Mouse (Mus musculus): ENCODE data around the gene Tmem192.

Gene Tmem192

DNA sequence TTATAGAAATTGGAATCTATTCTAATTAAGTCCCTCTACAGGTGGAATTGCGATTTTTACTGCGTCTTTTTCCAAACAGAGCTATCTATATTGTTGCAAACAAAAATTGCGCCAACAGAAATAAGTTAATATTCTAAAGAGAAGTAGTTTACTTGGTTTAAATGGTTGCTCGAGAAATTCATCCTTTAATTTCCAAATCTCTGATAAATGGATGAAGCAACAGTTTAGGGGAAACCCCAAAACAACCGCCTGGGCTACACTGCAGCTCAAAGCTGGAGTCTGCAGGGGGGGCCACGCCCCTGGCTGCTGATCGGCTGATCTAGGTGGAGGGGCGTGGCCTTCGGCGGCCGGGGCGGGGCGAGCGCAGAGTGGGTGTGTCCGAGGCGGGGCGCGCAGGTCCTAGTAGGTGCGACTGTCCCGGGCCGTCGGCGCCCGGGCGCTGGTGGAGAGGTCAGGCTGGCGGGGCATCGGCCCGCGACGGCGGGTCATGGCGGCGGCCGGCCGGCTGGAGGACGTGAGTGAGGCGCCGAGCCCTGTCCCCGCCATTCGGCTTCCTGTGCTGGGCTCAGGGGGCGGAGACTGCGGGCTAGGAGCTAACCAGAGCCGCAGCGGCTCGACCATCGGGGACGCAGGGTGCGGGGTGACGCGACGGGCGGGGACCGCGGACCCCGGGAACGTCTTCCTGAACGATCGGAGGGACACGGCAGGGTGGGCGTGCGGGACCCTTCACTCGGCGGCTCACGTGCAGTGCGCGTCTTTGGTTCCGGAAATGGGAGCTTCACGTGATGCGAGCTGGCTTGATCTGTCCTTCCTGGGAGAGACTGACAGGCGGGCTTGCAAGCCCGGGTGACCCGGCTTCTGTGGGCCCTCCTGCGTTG, at the start of gene Tmem192:
Gene Tmem192, plus strand, starts transcription at position 366 of the 878 bp plus-strand sequence.
- DNase-seq = peak; percentile 98

DNA sequence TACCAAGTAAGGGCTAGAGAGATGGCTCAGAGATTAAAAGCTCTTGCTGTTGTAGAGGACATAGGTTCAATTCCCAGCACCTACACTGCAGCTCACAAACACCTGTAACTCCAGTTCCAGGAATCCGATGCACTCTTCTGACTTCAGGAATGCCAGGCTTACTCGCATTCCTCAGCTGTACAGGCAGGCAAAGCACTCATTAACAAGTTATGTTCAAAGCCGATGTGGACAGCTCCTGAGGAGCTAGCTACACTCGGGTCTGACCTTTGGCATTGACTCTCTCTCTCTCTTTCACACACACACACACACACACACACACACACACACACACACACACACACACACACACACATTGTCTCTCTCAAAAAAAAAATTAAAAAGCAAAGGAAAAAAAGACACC, 48.3 kb upstream of the Tmem192 start:
- DNase-seq = no peak

DNA sequence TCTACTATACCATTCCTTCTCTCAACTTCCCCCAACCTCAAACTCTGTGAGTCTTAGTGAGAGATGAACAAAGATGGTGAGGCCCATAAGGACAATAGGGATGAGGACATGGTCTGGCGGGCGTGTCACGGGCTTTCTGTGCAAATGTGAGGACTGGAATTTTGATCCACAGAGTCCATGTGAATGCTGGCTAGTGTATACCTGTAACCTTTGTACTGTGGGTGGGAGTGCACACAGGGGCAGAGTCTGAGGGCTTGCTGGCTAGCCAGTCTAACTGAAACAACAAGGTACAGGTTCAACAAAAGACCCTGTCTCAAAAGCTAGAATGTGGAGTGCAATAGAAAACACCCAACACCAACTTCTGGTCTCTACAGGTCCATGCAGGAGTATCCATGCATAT, 46.3 kb upstream of the Tmem192 start:
- no peak for DNase-seq

DNA sequence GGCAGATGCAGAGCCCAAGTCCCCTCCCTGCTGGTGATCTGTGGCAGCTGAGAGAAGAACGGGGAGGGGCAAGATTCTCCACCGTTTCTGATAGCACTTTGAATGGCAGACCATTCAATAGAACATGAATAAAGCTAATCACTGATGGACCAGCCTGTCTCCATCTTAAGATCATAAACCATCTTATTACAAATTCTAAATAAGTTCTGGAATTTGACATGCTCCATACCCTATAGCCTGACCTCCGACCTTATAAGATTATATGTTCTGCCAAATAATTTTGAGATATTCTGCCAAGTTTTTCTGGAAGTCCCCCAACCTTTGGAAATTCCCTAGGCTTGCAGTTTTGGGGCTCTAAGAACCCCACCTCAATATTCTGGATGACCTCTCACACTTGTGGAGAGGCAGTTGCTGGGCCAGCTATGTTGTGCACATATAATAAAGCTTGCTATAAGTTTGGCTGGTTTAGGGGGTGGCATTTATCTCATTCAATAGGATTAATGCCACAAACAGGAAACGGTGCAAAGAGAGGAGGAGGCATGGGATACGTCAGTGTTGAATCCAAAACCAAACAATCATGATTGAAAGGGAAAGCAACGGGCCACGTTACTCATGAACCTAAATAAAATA, 45.3 kb upstream of the Tmem192 start:
- DNase-seq = no peak

DNA sequence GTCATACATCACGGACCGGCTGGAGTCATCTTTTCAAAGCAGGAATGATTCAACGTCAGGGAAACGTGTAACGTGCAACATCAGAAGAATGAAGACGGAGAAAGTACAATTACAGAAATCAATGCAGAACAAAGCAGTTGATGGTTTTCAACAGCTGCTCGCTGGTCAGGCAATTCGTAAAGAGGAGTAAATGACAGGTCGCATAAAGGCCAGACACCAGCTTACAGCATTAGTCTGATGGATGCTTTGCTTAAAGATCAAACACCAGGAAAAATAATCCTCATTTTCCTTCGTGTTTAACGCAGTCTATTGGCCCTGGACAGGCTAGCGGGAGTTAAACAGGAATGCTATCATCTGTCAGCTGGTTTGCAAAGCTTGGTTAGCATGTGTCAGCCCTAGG, 44.8 kb upstream of the Tmem192 start:
- no peak for DNase-seq

DNA sequence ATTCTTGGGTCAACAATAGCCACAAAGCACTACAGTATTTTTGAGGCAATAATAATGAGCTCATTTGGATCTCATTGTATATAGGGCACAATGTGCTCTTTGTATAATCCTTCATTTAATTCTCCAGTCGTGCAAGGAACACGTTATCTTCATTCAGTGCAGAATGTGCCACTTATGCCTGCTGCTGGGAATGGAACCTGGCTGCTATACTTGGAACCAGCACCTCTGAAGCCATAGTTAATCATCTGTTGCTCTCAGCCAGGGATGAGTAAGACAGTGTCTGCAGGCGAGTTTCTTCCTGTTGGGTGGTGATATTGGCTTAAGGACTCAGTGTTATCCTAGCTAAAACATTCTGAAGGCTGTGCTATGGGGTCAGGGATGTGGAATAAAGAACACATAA, 43.2 kb upstream of the Tmem192 start:
- DNase-seq = no peak

DNA sequence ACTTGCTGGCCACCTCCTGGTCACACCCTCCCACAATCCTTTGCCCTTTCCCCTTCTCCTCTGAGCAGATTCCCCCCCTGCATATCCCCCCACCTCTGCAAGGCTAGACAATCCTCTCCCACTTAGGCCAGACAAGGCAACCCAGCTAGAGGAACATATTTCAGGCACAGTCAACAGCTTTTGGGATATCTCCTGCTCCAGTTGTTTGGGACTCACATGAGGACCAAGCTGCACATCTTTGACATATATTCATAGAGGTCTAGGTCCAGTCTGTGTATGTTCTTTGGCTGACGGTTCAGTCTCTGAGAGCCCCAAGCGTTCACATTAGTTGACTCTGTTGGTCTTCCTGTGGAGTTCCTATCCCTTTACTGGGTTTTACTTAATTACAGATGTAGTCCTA, 37.0 kb upstream of the Tmem192 start:
- DNase-seq = no peak

DNA sequence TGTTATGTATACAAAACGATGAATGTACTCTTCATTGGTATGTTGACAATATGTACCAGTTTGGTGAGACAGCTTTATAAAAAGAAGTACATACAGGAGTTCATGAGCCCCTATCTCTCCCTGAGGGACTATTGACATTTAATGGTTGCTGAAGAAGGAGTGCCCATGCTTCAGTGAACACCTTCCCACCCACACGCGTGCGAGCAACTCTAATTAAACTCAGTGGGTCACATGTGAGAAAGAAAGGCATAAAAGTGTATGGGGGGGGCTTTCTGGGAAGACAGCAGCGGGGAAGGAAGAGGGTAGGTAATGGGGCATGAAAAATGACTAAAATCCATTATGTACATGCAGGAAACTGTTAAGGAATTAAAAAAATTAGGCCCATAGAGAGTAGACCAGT, 30.2 kb upstream of the Tmem192 start:
- no peak for DNase-seq

DNA sequence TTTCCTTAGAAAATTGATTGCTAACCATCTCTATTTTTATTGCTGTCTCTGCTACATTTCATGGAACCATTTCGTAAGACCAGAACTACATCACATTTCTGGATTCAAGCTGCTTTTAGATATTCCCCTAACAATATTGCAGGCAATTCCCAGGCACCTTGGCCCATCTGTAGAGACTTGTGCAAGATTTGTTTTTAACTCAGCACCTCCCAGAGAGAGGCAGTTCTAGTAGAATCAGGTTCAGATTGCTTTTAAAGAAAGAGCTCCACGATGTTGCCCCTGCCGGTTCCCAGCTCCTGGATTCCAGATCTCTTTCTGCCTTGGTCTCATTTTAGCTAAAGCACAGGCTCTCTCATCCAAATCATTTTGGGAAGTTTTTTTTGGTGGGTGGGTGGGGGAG, 23.7 kb upstream of the Tmem192 start:
- no peak for DNase-seq

DNA sequence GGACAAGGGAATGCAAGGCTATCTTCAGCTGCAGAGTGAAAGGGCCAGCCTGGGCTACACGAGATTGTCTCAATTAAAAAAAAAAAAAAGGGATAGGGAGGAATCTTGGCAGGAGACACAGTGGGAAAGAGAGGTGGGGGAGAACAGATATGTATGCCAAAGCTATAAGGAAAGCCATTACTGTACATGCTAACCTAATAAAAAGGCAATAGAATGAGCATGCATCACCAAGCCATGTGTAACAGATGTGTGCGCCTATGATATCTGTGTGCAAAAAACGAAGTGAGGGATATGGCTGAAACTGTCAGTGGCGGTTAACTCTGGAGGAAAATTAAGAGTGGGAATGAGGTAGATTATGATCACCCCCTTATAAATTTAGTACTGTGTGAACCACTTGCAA, 21.2 kb upstream of the Tmem192 start:
- DNase-seq = no peak

DNA sequence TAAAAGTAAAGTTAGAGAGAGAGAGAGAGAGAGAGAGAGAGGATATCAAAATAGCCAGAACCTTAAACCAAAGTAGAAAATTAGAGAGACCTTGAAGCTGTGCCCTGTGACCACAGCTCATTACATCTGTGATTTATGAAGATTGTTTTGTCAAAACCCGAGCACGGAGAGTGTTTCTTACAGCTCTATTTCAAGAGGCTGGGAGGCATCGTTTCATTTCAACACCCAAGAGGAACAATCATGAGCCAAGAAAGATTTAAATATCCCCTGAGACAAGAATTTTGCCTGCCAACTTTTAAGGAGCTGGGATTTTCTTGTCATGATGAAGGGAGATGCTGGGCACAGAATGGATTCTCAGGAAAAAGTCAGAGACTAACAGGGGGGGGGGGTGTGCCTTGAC, 20.6 kb upstream of the Tmem192 start:
- no peak for DNase-seq

DNA sequence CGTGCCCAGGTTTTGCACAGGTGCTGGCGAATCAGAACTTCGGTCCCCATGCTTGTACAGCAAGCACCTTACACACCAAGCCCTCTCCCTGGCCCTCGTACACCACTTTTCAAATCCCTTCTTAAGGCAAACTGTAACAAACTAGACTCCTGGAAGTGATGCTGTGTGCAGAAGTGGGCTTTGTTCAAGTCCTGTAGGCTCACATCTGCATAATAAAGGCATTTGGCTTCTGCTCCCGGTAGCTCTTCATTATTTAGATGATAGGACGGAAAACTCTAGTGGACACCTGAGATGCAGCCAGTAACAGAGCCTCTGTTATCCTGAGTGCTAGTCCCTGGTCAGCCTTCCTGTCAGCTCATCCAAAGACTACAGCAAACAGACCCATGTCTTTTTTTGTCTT, 18.0 kb upstream of the Tmem192 start:
- no peak for DNase-seq

DNA sequence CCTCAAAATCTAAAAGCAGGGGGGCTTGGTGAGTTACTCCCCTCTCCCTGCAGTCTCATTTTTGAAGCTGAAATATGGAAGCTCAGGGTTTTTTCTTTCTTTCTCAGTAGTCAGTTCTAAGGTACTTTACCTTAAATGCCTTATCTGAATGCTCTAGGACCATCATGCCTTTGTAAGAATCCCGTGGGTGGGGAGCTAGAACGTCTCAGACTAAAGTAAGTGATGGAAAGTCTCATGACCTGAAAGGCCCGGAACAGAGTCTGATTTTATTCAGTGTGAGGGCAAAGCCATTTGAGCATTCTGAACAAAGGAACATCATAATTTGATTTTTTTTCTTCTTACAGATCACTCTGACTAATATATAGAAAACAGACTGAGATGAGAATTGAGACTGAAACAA, 12.0 kb upstream of the Tmem192 start:
- no peak for DNase-seq

DNA sequence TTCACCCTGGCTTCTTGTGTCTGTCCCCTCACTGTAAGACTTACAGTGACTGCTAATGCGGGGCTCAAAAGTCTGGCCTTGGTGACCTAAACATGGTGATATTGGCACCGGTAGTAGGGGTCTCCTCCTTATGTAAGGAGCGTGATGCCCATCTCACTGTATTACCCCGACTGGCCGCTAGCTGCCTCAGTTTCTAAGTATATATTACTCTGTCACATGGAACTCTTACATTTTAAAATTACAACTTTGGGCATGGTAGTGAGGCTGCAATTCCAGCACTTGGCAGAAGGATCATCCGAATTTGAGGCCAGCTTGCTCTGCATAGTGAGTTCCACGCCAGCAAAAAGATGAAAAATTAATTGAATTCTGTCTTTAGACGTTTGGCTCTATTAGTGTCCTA, 6.0 kb upstream of the Tmem192 start:
- no peak for DNase-seq

DNA sequence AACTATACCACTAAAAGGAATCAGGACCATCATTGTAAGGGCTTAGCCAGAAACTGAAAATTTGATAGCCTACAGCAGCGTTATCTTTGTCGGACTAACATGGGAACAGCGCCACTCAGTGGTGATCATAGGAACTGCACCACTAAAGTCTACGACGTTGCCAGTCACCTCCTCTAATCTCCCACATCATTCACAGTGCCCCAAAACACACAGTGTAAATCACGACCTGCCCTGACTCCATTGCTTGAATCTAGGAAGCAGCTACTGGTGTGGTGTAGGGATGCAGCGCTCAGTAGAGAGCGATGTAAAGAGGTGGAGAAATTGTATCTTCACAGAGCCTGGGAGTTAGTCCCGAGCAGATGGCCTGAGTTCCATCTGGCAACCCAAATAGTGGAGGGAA, 5.5 kb upstream of the Tmem192 start:
- peak; percentile 80 for DNase-seq

DNA sequence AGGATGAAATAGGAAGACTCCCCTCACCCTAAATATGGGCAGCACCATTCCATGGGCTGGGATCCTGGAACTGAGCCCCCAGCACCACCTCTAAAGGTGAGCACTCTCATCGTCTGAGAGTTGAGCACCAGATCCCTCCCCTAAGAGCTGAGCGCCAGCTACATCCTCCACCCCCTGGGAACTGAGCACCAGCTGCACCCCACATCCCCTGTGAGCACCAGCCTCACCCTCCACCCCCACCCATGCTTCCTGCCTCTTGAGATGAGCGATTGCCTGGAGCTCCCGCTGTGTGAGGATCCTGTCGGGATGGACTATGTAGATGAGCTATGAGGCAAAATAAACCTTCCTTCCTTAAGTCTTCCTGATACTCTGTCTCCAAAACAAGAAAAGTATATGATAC, 4.0 kb upstream of the Tmem192 start:
- peak; percentile 55 for DNase-seq

DNA sequence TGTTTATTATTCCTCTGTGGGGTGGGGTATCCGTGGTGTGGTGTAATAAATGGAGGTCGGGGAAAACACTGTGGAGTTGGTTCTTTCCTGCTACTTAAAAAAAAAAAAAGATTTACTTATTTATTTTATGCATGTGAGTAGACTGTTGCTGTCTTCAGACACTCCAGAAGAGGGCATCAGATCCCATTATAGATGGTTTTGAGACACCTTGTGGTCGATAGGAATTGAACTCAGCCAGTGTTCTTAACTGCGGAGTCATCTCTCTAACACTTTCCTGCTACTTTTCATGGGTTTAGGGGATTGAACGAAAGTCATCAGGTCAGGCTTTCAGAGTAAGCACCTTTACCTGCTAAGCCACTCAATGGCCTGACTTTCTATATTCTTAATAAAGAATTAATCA, 2.2 kb upstream of the Tmem192 start:
- DNase-seq = peak; percentile 16

DNA sequence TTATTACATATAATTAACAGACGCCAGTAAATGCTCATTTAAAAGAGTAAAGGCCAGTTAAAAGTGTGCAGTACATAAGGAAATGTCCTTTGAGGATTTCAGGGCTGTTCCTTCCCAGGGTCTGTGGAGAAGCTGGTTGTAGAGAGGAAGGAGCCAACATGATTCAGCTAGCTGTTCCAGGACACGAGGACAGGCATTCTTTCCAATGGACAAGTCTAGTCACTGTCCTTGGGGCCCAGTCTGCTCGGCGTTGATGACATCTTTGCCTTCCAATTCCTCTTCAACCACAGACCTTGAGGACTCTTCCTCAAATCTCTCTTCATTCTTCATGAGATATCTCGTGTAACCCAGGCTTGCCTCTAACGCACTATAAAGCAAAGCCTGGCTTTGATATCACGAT, 1.4 kb upstream of the Tmem192 start:
- no peak for DNase-seq

DNA sequence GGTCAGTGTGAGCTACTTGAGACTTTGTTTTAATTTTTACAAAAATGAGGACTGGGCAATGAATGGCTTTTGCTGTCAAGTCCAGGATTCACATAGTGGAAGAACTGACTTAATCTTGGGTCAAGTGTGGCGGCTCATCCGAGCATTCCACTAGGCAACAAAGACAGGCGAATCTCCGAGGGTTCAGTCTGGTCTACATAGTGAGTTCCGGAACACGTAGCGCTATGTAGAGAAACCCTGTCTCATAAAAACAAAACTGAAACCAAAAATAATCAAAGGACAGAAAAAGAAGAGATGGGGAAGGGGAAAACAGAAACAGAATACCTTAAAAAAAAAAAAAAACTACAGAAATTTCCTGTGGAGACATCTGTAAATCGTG, 555 bp upstream of the Tmem192 start:
- DNase-seq = peak; percentile 28

DNA sequence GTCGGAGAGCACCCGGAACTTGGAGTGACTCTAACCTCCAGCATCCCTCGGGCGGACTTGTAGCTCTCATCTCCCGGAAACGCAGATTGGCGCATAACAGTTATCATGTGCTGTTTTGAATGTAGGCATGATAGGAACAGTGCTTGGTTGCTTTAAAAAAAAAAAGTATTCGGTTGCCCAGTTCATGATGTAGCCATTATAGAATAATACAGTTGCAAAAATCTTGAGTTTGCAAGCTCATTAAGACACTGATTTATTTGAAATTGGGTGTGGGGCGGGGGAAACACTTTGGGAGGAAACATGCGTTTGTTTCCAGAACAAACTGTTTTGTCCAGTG, 681 bp downstream of the Tmem192 start:
- DNase-seq = no peak

DNA sequence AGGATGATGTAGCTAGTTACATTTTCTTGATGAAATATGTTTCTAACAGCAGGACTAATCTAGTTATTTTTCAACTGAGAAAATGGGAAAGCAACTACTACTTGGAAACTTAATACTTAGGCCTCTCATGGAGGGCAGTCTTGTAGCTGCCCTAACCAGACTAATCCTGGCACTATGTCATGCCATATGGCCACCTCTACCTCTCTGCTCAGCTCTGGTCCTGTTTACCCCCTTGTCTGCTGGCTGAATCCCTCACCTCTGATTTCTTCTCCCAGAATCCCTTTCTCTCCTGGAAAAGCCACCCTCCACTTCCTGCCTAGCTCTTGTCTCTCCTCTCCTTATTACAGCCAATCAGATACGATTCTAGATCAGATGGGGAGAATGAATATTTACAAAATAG, 1.4 kb downstream of the Tmem192 start:
- no peak for DNase-seq

DNA sequence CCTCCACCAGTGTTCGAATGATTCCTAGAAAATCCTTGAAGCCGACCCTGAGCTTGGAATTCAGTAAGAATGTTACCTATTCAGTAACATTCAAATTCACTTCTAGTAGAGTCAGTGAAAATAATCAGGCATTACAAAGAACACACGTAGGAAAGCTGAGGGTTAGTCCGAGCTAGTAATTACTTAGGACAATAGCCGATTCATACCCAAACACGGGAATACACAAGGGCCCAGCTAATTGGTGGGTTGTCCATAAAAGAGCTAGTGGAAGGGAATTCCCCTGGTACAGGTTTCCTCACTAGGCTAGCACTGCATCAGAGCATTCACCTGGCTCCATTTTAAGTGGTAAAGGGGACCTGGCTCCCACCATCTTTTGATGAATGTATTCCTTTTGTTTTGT, 5.1 kb downstream of the Tmem192 start:
- DNase-seq = no peak

DNA sequence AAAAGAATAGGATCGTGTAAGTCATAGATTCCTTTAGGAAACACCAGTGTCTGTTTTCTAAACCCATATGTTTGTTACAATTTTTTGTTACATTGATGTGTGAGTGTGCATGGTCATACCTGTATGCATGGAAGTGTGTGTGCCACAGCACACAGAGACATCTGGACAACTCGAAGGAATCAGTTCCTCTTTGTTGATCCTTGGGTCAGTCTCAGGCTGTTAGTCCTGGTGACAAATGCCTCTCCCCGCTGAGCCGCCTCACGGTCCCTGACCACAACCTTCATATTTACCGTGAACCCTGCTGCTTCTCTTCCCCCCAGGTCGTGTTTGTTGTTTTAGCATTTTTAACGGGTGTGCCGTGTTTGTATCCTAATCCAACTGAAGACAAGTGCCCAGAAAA, 12.0 kb downstream of the Tmem192 start:
- no peak for DNase-seq

DNA sequence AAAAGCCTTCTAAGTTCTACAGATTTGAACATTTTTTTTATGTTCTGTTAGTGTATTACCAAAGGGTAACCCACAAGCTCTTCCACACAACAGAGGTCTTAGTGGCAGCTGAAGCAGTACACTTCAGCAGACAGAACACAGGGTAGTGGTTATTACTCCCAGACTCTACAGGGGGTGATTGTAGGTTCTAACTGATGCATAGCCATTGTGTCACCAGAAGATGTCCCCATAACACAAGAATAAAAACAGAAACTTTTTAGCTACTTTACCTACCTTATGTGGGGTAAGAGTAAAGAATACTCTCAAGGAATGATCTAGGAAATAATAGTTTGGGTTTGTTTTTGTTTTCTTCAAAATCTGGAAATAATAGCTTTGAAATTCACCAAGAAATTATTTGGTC, 15.9 kb downstream of the Tmem192 start:
- DNase-seq = no peak
